Mouse (Mus musculus) CH12.LX (cell line): ENCODE data around the gene Rin3. TPM values are rescaled to one million over a fixed set of nuclear protein-coding genes. Genes with fewer than 3 reads are reported as not detected.

Source experiments
- DNase-seq: peaks from one replicate; pipeline ENCODE4 v3.0.0-alpha.2; 2013; ENCODE audit errors: extremely low read depth
- H3K27ac ChIP-seq: 2 replicates; pipeline ENCODE4 v1.5.1; 2012; ENCODE audit warnings: low read depth, mild to moderate bottlenecking, control low read depth, moderate library complexity; ENCODE audit not compliant: insufficient read depth
- H3K27me3 ChIP-seq: replicated peaks from 2 replicates; pipeline ENCODE3; 2012; ENCODE audit warnings: inconsistent platforms
- H3K36me3 ChIP-seq, 2 experiments: replicated peaks in 1 of 2; 2 replicates each; pipeline versions ENCODE3 to v1.6.1; 2012; ENCODE audit warnings: inconsistent platforms in 1 of 2, low read length in 1 of 2, mild to moderate bottlenecking in 1 of 2, mixed read lengths in 1 of 2, moderate library complexity in 1 of 2; ENCODE audit not compliant: control insufficient read depth in 1 of 2, insufficient read depth in 1 of 2
- H3K4me1 ChIP-seq, 2 experiments: 2 replicates each; pipeline ENCODE4 v1.6.1; 2012; ENCODE audit warnings: inconsistent platforms in 1 of 2, moderate library complexity in 1 of 2; ENCODE audit not compliant: insufficient read depth in 2 of 2, control insufficient read depth in 1 of 2
- H3K4me2 ChIP-seq: 2 replicates; pipeline ENCODE4 v1.6.1; 2012; ENCODE audit warnings: low read depth, mild to moderate bottlenecking, control low read depth; ENCODE audit not compliant: poor library complexity, insufficient read depth, severe bottlenecking
- H3K4me3 ChIP-seq, 3 experiments: fragments of 150-350 bp in 1 of 3; sonication (generic) in 1 of 3; replicated peaks in 1 of 3; 2 replicates each; pipeline versions ENCODE3 to v1.5.1; 2011 to 2012; ENCODE audit warnings: low read depth in 2 of 3, low read length in 2 of 3, mild to moderate bottlenecking in 2 of 3, moderate library complexity in 2 of 3, control low read depth in 1 of 3, improper control_type of control experiment in 1 of 3, inconsistent platforms in 1 of 3, mixed read lengths in 1 of 3; ENCODE audit not compliant: poor library complexity in 1 of 3
- H3K79me2 ChIP-seq: replicated peaks from 2 replicates; pipeline ENCODE4 v1.6.1; 2012; ENCODE audit warnings: mild to moderate bottlenecking, moderate library complexity; ENCODE audit not compliant: control insufficient read depth, poor library complexity, insufficient read depth, severe bottlenecking; ENCODE audit errors: extremely low read depth
- H3K9ac ChIP-seq: 2 replicates; pipeline ENCODE4 v1.6.1; 2012; ENCODE audit warnings: low read depth, mild to moderate bottlenecking, control low read depth, moderate library complexity; ENCODE audit not compliant: insufficient read depth
- H3K9me3 ChIP-seq: replicated peaks from 2 replicates; pipeline ENCODE3; 2012; ENCODE audit warnings: low read length, inconsistent platforms, mixed read lengths
- BHLHE40 ChIP-seq: IDR thresholded peaks from 2 replicates; pipeline ENCODE4 v1.6.1; 2011; ENCODE audit warnings: mild to moderate bottlenecking, low read depth, low read length, improper control_type of control experiment
- CTCF ChIP-seq, 2 experiments: IDR thresholded peaks in 1 of 2; conservative IDR thresholded peaks in 1 of 2; 2 replicates each; pipeline ENCODE4 v1.5.1; 2011 to 2012; ENCODE audit warnings: low read depth in 2 of 2, low read length in 2 of 2, improper control_type of control experiment in 1 of 2, inconsistent platforms in 1 of 2, mild to moderate bottlenecking in 1 of 2, moderate library complexity in 1 of 2
- E2F4 ChIP-seq: IDR thresholded peaks from 2 replicates; pipeline ENCODE4 v1.6.1; 2011; ENCODE audit warnings: low read depth, low read length, improper control_type of control experiment; ENCODE audit not compliant: insufficient replicate concordance
- ELF1 ChIP-seq: IDR thresholded peaks from 2 replicates; pipeline ENCODE4 v1.6.1; 2014; ENCODE audit warnings: low read depth, mild to moderate bottlenecking, inconsistent platforms, low read length, improper control_type of control experiment
- EP300 ChIP-seq: IDR thresholded peaks from 2 replicates; pipeline ENCODE4 v1.6.1; 2011; ENCODE audit warnings: low read length, improper control_type of control experiment
- ETS1 ChIP-seq: conservative IDR thresholded peaks from 2 replicates; pipeline ENCODE4 v1.6.1; 2012; ENCODE audit warnings: low read depth, mild to moderate bottlenecking, inconsistent platforms, low read length, improper control_type of control experiment, moderate library complexity
- GABPA ChIP-seq: IDR thresholded peaks from 2 replicates; pipeline ENCODE4 v1.6.1; 2012; ENCODE audit warnings: low read depth, low read length, improper control_type of control experiment, inconsistent platforms; ENCODE audit not compliant: insufficient replicate concordance
- JUND ChIP-seq: conservative IDR thresholded peaks from 2 replicates; pipeline ENCODE4 v1.6.1; 2011; ENCODE audit warnings: low read depth, low read length, improper control_type of control experiment
- MAFK ChIP-seq: IDR thresholded peaks from 2 replicates; pipeline ENCODE4 v1.6.1; 2011; ENCODE audit warnings: low read length, improper control_type of control experiment; ENCODE audit not compliant: insufficient replicate concordance
- MAX ChIP-seq: IDR thresholded peaks from 2 replicates; pipeline ENCODE4 v1.6.1; 2011; ENCODE audit warnings: low read length, improper control_type of control experiment
- MEF2A ChIP-seq: IDR thresholded peaks from 2 replicates; pipeline ENCODE4 v1.6.1; 2014; ENCODE audit warnings: low read depth, mild to moderate bottlenecking, inconsistent platforms, low read length, improper control_type of control experiment, borderline replicate concordance
- POLR2A ChIP-seq: IDR thresholded peaks from 2 replicates; pipeline ENCODE4 v1.6.1; 2011; ENCODE audit warnings: low read depth, mild to moderate bottlenecking, improper control_type of control experiment, low read length
- POLR2AphosphoS2 ChIP-seq: IDR thresholded peaks from 2 replicates; pipeline ENCODE4 v1.6.1; 2011; ENCODE audit warnings: low read depth, low read length, improper control_type of control experiment
- SMC3 ChIP-seq: IDR thresholded peaks from 2 replicates; pipeline ENCODE4 v1.6.1; 2011; ENCODE audit warnings: low read depth, low read length, improper control_type of control experiment
- UBTF ChIP-seq: IDR thresholded peaks from 2 replicates; pipeline ENCODE4 v1.6.1; 2012; ENCODE audit warnings: low read depth, mild to moderate bottlenecking, inconsistent platforms, low read length, improper control_type of control experiment, moderate library complexity
- USF1 ChIP-seq: IDR thresholded peaks from 2 replicates; pipeline ENCODE4 v1.6.1; 2014; ENCODE audit warnings: low read depth, mild to moderate bottlenecking, inconsistent platforms, low read length, improper control_type of control experiment
- ZC3H11A ChIP-seq: IDR thresholded peaks from 2 replicates; pipeline ENCODE4 v1.6.1; 2012; ENCODE audit warnings: low read depth, mild to moderate bottlenecking, inconsistent platforms, low read length, improper control_type of control experiment
- ZMIZ1 ChIP-seq: IDR thresholded peaks from 2 replicates; pipeline ENCODE4 v1.6.1; 2012; ENCODE audit warnings: low read depth, mild to moderate bottlenecking, inconsistent platforms, low read length, improper control_type of control experiment
- dilution Hi-C: fragments of 300-500 bp; cut with MboI; formaldehyde crosslinking; loops from 2 replicates; pipeline ENCODE4 v1.14.3; 2020; ENCODE audit warnings: low sequenced_read_pairs; ENCODE audit not compliant: extremely low pct_unique_long_range_greater_than_20kb, extremely low pct_ligation_motif_present
- in situ Hi-C: fragments of 300-500 bp; cut with MboI; formaldehyde crosslinking; loops from 3 replicates; pipeline ENCODE4 v1.14.3; 2019; ENCODE audit warnings: low sequenced_read_pairs, low pct_ligation_motif_present, low pct_unique_long_range_greater_than_20kb, mixed read lengths
- polyA plus RNA-seq: library from polyadenylated mRNA; unstranded; fragments of >175 nt; gene quantifications from 2 replicates; pipeline ENCODE4 v1.2.1, GENCODE M21; 2012; ENCODE audit warnings: low read depth; ENCODE audit not compliant: insufficient read length
- total RNA-seq, 2 experiments: library from RNA; depleted of rRNA; stranded (reverse); fragments of 300-350 nt in 1 of 2; fragments of >200 nt in 1 of 2; gene quantifications; 2 replicates each; pipeline ENCODE4 v1.2.3; 2012 to 2014

Rin3 gene
- total and polyA plus RNA-seq, 3 experiments, result 2.4 to 10.0 (median 8.4) TPM

DNA sequence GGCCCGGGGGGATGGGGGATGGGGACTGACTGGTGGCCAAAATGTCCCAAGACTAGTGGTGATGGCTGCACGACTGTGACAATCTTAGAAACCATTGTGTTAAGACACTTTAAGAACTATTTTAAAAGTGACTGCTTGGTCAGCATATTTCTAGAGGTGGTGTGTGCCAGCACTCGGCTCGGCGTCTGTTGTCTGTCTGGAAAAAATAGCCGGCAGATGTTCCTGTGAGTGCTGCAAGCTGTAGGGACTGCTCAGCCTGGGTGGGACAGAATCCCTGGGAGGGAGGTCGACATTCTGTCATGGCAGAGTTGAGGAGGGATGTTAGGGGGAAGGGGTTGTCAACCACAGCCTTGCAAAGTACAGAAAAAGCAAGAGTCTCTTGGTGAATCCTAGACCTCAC is 21.0 kb downstream of the Rin3 start:
- peaks cover 6 to 16% of the 10 kb centered on the region in 2 experiments; a peak in 2 of 4 replicates for H3K4me1 ChIP-seq
- dilution Hi-C loops (no loop called here), in situ Hi-C loops (no loop called here)
- no peak for TF ChIP-seq ZC3H11A
- no peak for TF ChIP-seq ELF1
- no peak for TF ChIP-seq BHLHE40
- no peak for TF ChIP-seq GABPA
- no peak for TF ChIP-seq POLR2A
- no peak for TF ChIP-seq SMC3
- TF ChIP-seq CTCF (conservative IDR thresholded peaks at IDR 0.05 in 1 of 2, IDR thresholded peaks at IDR 0.05 in 1 of 2; ENCODE audit: low read depth in 2 of 2, low read length in 2 of 2), result no peak
- no peak for TF ChIP-seq MAFK
- H3K27ac ChIP-seq, result no peak overlapping the region
- peaks cover 0 to 39% of the 10 kb centered on the region in 2 experiments for H3K36me3 ChIP-seq
- H3K79me2 ChIP-seq, result no peaks in the 10 kb centered on the region; the same call in 1 of the 2 replicates
- H3K27me3 ChIP-seq, result no peaks in the 10 kb centered on the region
- no peak overlapping the region for H3K4me3 ChIP-seq
- no peak overlapping the region for H3K9ac ChIP-seq
- H3K9me3 ChIP-seq, result no peaks in the 10 kb centered on the region
- no peak for DNase-seq
- H3K4me2 ChIP-seq, result no peak overlapping the region

DNA sequence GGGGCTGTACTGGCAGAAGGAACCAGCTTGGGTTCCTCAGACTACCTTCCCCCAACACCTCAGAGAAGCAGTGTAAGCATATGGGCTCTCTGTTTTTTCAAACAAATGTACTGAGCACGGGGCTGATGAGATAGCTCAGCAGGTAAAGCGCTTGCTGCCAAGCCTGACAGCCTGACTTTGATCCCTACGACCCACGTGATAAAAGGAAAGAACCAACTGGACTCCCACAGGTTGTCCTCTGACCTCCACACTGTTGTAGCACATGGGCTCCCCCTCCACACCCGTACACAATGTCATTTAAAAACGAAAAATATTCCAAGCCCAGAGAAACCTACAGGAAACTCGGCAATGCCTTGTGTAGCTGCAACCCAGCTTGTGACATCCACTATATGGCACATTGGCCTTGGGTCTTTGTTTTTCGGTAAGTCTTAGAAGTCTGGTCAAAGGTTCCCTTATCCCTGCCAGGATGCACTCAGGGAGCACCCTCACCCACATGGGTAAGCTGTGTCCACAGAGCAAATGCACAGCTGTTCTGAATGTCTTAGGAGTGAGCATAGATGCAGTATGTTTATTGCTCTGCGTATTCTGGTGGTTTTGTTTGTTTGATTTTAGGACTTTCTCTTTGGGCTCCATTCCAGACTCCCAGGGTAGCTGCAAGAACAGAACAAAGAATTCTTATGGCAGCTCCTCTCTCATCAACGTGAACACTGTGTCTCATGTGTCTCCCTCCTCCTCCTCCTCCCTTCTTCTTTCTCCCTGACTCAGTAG is 22.4 kb downstream of the Rin3 start:
- dilution Hi-C loops, result no loop called here
- H3K27ac ChIP-seq, result no peak overlapping the region
- DNase-seq, result no peak
- peaks cover 2% of the 10 kb centered on the region for H3K9me3 ChIP-seq
- H3K4me2 ChIP-seq, result no peak overlapping the region
- TF ChIP-seq POLR2AphosphoS2 (no peak), UBTF (no peak), ZC3H11A (no peak), BHLHE40 (no peak), MEF2A (no peak), E2F4 (no peak), JUND (no peak), MAX (no peak), ZMIZ1 (no peak), EP300 (no peak), ETS1 (no peak), USF1 (no peak), POLR2A (no peak)
- TF ChIP-seq, all 38 proteins: peak for 0
- Histone ChIP-seq H3K79me2 (no peaks in the 10 kb centered on the region; the same call in 1 of the 2 replicates), H3K27me3 (no peaks in the 10 kb centered on the region), H3K9ac (no peak overlapping the region), H3K4me1 (peaks cover 3 to 14% of the 10 kb centered on the region in 2 experiments; a peak in 2 of 4 replicates), H3K4me3 (no peak overlapping the region), H3K36me3 (peaks cover 0 to 36% of the 10 kb centered on the region in 2 experiments)
- in situ Hi-C loops, result no loop called here
